Mouse (Mus musculus) ES-Bruce4 (cell line): ENCODE data around the gene Chchd3. TPM values are rescaled to one million over a fixed set of nuclear protein-coding genes. Genes with fewer than 3 reads are reported as not detected.

Experiments used
- H3K27ac ChIP-seq: 2 replicates; pipeline ENCODE4 v1.5.1; 2012; ENCODE audit warnings: low read length, inconsistent platforms; ENCODE audit not compliant: insufficient read depth
- H3K27me3 ChIP-seq: 2 replicates; pipeline ENCODE4 v1.6.1; 2012; ENCODE audit warnings: mild to moderate bottlenecking, low read length, inconsistent platforms; ENCODE audit not compliant: control insufficient read depth, poor library complexity, insufficient read depth, severe bottlenecking
- H3K36me3 ChIP-seq: 2 replicates; pipeline ENCODE4 v1.6.1; 2012; ENCODE audit warnings: inconsistent platforms, mild to moderate bottlenecking, low read length, moderate library complexity; ENCODE audit not compliant: control insufficient read depth, poor library complexity, insufficient read depth, severe bottlenecking
- H3K4me1 ChIP-seq: one replicate; pipeline ENCODE4 v1.8.1; 2011; ENCODE audit warnings: low read length; ENCODE audit not compliant: control insufficient read depth, insufficient read depth
- H3K4me3 ChIP-seq: 2 replicates; pipeline ENCODE4 v1.5.1; 2011; ENCODE audit warnings: low read depth, mild to moderate bottlenecking, low read length
- H3K9ac ChIP-seq: 2 replicates; pipeline ENCODE4 v1.6.1; 2012; ENCODE audit warnings: low read depth, mild to moderate bottlenecking, inconsistent platforms; ENCODE audit not compliant: poor library complexity, severe bottlenecking
- H3K9me3 ChIP-seq: replicated peaks from 2 replicates; pipeline ENCODE4 v1.6.1; 2012; ENCODE audit warnings: mild to moderate bottlenecking, low read length, inconsistent platforms; ENCODE audit not compliant: control insufficient read depth, poor library complexity, insufficient read depth, severe bottlenecking
- CTCF ChIP-seq: IDR thresholded peaks from one replicate; pipeline ENCODE4 v1.8.1; 2011; ENCODE audit warnings: low read depth, low read length
- EP300 ChIP-seq: IDR thresholded peaks from 2 replicates; pipeline ENCODE4 v1.6.1; 2011; ENCODE audit warnings: low read depth, low read length; ENCODE audit not compliant: insufficient read depth
- POLR2A ChIP-seq: IDR thresholded peaks from one replicate; pipeline ENCODE4 v1.8.1; 2011; ENCODE audit warnings: low read length; ENCODE audit not compliant: insufficient read depth
- polyA plus RNA-seq: library from polyadenylated mRNA; stranded (reverse); fragments of >200 nt; gene quantifications from 2 replicates; pipeline ENCODE4 v1.2.4, GENCODE M21; 2011; ENCODE audit warnings: low read depth; ENCODE audit not compliant: missing spikeins, insufficient read depth, insufficient read length

Chchd3 gene
- polyA plus RNA-seq, 1 experiment: 82.9 TPM

DNA sequence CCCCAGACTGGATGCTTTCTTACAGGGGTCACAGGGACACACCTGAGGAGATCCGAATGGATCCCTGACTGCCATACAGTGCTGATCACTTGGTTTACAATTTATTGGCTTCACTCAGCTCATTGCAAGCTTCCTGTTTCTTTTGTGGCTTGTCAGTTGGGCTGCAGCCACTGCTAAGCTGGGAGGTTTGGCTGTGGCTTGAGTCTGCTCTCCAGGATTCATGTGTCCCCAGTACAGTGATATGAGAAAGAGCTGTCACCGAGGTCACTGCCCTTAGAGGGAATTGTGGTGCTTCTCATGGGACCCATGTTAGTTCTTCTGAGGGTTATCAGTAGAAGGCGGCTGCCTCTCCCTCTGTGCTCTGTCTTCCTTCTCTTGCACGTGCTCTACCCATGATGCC, 277.0 kb downstream of the Chchd3 start:
- H3K27me3 ChIP-seq: no peaks in the 10 kb centered on the region
- H3K9ac ChIP-seq: no peak overlapping the region
- H3K4me3 ChIP-seq: no peak overlapping the region
- H3K4me1 ChIP-seq: peaks cover 4% of the 10 kb centered on the region
- no peaks in the 10 kb centered on the region for H3K36me3 ChIP-seq
- H3K27ac ChIP-seq: no peak overlapping the region
- H3K9me3 ChIP-seq: no peaks in the 10 kb centered on the region; the same call in 1 of the 2 replicates
- TF ChIP-seq EP300 (no peak), POLR2A (no peak), CTCF (no peak)

DNA sequence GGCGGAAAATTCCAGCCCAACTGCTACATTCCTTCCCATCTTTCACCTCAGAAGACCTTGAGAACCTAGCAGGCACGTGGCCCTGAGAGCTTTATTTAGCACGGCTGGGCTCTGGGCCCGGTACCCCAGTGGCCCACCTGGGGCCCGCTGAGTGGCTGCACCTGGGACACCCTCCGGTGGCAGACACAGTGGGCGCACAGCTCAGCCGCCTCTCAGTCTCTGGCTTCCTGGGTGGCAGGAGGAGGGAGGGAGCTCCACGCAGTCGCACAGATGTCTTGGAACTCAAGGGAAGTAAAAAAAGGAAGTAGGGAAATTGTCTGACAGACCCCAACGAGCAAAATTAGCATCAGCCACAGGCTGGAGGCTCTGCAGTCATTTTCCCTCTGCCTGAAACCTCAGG, 279.5 kb downstream of the Chchd3 start:
- no peaks in the 10 kb centered on the region for H3K27me3 ChIP-seq
- TF ChIP-seq CTCF: no peak
- TF ChIP-seq POLR2A: no peak
- TF ChIP-seq EP300: no peak
- H3K4me1 ChIP-seq: no peaks in the 10 kb centered on the region
- no peak overlapping the region for H3K27ac ChIP-seq
- no peaks in the 10 kb centered on the region; the same call in 1 of the 2 replicates for H3K9me3 ChIP-seq
- no peaks in the 10 kb centered on the region for H3K36me3 ChIP-seq
- no peak overlapping the region for H3K9ac ChIP-seq
- H3K4me3 ChIP-seq: no peak overlapping the region

DNA sequence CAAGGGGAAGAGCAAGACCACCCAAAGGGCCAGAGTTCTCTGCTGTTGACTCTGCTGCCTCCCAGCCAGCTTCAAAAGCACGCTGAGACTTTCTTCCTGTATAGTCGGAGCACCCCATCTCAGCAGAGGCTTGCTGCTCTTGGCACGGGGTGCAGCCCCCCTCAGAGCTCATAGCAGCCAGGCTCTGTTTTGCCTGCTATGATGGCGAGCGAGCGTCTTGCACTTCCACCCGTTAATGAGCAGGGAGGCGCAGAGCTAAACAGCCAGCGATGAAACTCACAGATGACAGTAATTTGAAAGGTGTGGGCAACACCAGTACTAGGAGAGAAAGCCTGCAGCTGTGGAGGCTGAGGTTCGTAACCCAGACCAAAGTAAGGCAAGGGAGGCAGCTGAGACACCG, 283.7 kb downstream of the Chchd3 start:
- no peaks in the 10 kb centered on the region for H3K9me3 ChIP-seq
- H3K4me1 ChIP-seq: no peaks in the 10 kb centered on the region
- H3K27me3 ChIP-seq: no peaks in the 10 kb centered on the region
- H3K4me3 ChIP-seq: no peak overlapping the region
- no peaks in the 10 kb centered on the region for H3K36me3 ChIP-seq
- no peak for TF ChIP-seq CTCF
- TF ChIP-seq EP300: no peak
- no peak for TF ChIP-seq POLR2A
- H3K9ac ChIP-seq: no peak overlapping the region
- H3K27ac ChIP-seq: no peak overlapping the region

DNA sequence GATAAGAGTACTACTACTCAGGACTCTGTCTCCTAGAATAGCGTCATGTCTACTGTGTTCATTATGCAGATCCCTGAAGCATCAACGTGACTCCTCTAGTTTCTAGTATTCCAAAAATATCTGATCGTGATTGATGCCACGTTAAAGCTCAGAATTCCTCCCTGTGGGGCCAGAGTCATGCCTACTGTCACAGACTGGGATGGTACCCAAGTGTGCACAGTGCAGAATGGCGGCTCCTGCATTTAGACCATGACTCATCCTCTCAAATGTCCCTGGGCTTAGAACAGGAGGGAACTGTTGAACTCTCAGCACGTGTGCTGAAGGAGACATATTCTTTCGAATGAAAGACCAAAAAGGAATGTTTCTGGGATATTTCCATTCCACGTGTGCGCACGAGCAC, 305.5 kb downstream of the Chchd3 start:
- Histone ChIP-seq H3K4me1 (no peaks in the 10 kb centered on the region), H3K27ac (no peak overlapping the region), H3K36me3 (no peaks in the 10 kb centered on the region), H3K9ac (no peak overlapping the region), H3K4me3 (no peak overlapping the region), H3K9me3 (no peaks in the 10 kb centered on the region; the same call in 1 of the 2 replicates), H3K27me3 (no peaks in the 10 kb centered on the region)
- no peak for TF ChIP-seq EP300

DNA sequence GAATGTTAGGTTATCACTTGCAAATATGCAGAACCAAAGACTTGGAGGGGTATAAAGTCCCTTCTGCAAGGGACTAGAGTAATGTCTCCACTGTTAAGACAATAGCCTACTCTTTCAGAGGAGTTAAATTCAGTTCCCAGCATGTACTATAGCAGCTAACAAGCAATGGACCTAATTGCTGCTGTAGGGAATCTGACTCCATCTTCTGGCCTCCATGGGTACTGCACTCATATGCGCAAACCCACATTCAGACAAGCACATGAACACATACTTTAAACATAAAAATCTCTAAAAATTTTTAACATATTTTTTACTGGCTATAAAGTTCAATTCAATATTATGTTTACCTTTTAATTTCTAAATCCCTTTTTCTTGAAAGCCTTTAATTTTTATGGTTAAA, 310.2 kb downstream of the Chchd3 start:
- TF ChIP-seq CTCF: no peak
- TF ChIP-seq POLR2A: no peak
- no peak for TF ChIP-seq EP300

DNA sequence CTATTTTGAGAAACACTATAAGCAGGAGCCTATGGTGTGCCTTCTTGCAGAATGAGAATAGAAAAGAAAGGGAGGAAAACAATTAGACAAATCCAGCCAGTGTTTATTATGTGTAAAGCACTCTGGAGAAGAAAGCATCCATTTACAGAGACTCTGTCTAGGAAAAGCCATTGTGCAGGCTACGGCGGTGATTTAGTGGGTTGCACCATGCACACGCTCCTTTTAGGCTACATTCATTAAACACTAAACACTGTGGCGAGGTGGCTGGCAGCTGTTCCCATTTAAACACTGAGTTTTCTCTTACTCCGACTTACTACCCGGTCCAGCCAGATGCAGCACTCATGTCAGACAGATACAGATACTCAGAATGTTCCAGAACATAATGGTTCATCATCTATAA, 311.3 kb downstream of the Chchd3 start:
- Histone ChIP-seq H3K27me3 (no peaks in the 10 kb centered on the region), H3K4me3 (no peak overlapping the region), H3K27ac (no peak overlapping the region), H3K4me1 (no peaks in the 10 kb centered on the region), H3K9ac (no peak overlapping the region), H3K9me3 (no peaks in the 10 kb centered on the region), H3K36me3 (no peaks in the 10 kb centered on the region)
- TF ChIP-seq EP300 (no peak), CTCF (no peak), POLR2A (no peak)

More for the DNA sequence above, 310.2 kb downstream of the Chchd3 start:
- Histone ChIP-seq H3K36me3 (no peaks in the 10 kb centered on the region), H3K27ac (no peak overlapping the region), H3K9ac (no peak overlapping the region), H3K4me1 (no peaks in the 10 kb centered on the region), H3K27me3 (no peaks in the 10 kb centered on the region), H3K9me3 (no peaks in the 10 kb centered on the region), H3K4me3 (no peak overlapping the region)

DNA sequence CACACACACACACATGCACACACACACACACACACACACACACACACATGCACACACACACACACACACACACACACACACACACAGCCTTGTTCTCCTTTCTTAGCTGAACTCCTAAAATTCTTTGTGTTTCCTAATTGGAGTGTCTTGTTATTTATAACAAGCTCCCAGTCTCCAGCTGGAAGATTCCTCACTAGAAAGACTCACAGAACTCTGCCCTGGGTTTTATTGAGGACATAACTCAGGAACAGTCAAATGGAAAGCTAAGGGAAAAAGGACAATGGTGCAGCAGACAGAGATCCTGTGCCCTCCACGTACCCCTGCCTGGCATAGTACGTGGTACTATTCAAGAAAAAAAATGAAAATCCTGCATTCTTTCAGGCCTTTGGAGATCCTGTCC, 312.7 kb downstream of the Chchd3 start:
- H3K9me3 ChIP-seq: no peaks in the 10 kb centered on the region
- H3K27ac ChIP-seq: no peak overlapping the region
- H3K36me3 ChIP-seq: no peaks in the 10 kb centered on the region
- TF ChIP-seq POLR2A (no peak), CTCF (no peak), EP300 (no peak)
- no peak overlapping the region for H3K4me3 ChIP-seq
- H3K4me1 ChIP-seq: no peaks in the 10 kb centered on the region
- no peak overlapping the region for H3K9ac ChIP-seq
- no peaks in the 10 kb centered on the region for H3K27me3 ChIP-seq

Other genes starting within 250 kb of the Chchd3 start
- 156 and 158 TPM in 2 replicates for gene Exoc4, start 188.8 kb upstream of the Chchd3 start, polyA plus RNA-seq